Mouse (Mus musculus) c-Kit-negative CD71-positive TER-119-positive erythroid progenitor cells, embryonic 14.5 days (primary cell): ENCODE data around the gene Naxe.

Experiments used
- DNase-seq: peaks from one replicate; pipeline ENCODE4 v3.0.0-alpha.2; 2013; ENCODE audit warnings: low read depth, low spot score

The Naxe gene

GRCm38 (mm10) chr3:88057902-88058696 is at the start of gene Naxe:
Gene Naxe (minus strand): TSS chr3:88058495.
- peak; percentile 77 for DNase-seq

DNA sequence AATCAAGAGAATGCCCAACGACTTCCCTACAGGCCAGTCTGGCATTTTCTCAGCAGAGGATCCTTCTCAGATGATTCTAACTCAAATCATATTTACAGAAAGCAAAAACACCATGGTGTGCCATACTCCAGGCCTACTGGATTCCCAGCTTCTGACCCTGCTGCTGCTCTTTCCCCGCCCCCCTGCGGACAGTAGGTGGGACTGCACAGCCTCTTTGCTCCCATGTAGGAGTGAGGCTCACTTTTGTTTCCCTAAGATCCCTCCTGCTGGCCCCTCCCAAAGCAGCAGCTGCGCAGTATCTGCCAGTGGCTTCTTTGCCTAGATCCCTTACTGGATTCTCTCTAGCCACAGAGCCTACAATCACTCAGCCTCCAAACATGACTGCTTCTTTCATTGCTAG is 47.8 kb upstream of the Naxe start:
- no peak for DNase-seq

- DNase-seq, result no peak
These were observed 44.3 kb upstream of the Naxe start for GRCm38 (mm10) chr3:88102611-88103010.

DNA sequence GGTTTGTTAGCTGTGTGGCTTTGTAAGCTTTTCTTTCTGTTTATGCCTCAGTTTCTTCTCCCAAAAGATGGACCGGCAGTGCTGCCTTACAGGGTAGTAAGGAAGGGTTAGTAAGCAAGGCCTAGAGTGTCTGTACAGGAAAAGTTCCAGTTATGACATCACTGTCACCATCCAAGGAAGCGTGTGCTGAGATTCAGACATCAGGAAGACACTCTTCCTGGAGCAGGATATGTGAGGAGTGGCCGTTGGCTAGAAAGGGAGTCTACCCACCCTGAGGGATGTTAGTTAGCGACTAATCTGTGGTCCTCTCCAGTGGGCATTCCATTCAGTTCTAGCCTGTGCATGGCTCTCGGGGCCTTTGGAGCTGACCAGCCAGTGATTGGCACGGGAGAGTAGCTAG is 43.9 kb upstream of the Naxe start:
- DNase-seq, result no peak

DNA sequence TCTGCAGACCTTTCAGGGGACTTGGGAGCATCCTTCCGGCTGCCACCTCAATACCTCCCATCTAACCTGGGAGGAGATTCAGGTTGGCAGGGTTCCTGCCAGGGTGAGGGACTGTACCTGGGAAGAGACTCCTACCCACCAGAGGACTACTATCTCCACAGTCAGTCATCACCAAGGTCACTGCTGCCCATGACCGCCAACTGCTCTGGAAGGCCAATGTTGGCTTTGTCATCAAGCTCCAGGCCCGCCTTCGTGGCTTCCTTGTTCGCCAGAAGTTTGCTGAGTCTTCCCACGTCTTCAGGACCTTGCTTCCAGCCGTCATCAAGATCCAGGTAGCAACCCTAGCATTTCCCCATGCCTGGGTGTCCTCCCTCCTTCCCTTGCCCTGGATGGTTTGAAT is 43.4 kb upstream of the Naxe start:
- no peak for DNase-seq

- DNase-seq, result no peak
These were observed 42.0 kb upstream of the Naxe start for GRCm38 (mm10) chr3:88100251-88100650.

- no peak for DNase-seq
These were observed 39.4 kb upstream of the Naxe start for GRCm38 (mm10) chr3:88097666-88098065.

GRCm38 (mm10) chr3:88094126-88094525 is 35.8 kb upstream of the Naxe start:
- DNase-seq, result no peak

- DNase-seq, result no peak
These were observed 32.3 kb upstream of the Naxe start for GRCm38 (mm10) chr3:88090616-88091015.

DNA sequence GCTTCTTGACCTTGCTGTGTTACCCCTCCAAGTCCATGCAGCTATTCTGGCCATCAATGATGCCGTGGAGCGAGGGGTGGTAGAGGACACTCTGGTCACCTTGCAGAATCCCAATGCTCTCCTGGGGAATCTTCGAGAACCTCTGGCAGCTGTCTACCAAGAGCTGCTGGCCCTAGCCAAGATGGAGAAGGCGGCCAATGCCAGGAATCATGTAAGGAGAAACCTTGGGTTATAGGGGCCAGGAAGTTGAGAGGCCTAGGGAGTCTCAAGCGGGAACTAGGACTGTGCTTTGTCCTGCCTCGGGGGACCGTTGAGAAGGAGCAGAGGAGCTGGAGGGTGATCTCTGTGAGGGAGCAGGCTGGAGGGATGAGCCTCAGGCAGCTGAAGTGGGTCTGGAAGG is 31.8 kb upstream of the Naxe start:
- no peak for DNase-seq

- no peak for DNase-seq
These were observed 29.4 kb upstream of the Naxe start for GRCm38 (mm10) chr3:88087688-88088087.

DNA sequence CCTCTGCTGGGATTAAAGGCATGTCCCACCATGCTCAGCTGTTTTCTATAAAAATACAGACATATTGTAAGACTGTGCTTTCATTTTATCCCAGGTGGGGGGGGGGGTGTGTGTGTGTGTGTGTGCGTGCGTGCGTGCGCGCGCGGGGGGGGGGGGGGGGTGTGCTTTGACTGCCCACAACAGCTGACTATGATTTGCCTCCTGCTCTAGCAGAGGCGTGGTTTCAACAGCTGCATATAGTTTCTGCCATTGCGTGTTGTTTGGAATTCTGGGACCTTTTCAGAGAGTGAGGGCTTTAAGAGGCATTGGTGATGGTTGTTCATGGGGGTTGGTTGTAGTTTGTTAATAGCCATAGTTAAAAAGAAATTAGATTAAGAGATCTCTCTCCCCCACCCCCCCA is 27.2 kb upstream of the Naxe start:
- no peak for DNase-seq

- no peak for DNase-seq
These were observed 25.7 kb upstream of the Naxe start for GRCm38 (mm10) chr3:88084001-88084400.

DNA sequence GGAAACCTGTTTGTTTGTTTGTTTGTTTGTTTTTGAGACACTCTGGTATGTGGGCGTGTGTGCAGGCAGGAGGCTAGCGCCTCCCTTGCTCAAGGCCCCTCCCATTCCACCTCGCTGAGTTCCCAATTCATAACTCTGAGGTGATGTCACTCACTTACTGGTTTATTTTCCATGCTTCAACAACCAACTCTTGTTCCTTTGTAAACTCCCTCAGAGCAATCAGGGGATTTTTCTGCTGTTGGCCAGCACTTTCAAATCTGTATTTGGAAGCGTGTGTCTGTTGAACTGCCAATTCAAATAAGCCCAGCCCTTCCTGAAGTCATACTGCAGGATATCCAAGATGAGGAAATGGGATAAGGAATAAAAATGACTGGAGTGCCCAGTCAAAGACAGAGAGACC is 24.4 kb upstream of the Naxe start:
- no peak for DNase-seq

GRCm38 (mm10) chr3:88082224-88082618 is 23.9 kb upstream of the Naxe start:
- DNase-seq, result no peak

- peak; percentile 68 for DNase-seq
These were observed 23.3 kb upstream of the Naxe start, which contains the start of gene Iqgap3 for GRCm38 (mm10) chr3:88081345-88082223. Gene Iqgap3 (plus strand): TSS chr3:88081971.

GRCm38 (mm10) chr3:88078204-88078603 is 19.9 kb upstream of the Naxe start, which contains the start of gene Ttc24:
Gene Ttc24 (minus strand): TSS chr3:88078304.
- no peak for DNase-seq

DNA sequence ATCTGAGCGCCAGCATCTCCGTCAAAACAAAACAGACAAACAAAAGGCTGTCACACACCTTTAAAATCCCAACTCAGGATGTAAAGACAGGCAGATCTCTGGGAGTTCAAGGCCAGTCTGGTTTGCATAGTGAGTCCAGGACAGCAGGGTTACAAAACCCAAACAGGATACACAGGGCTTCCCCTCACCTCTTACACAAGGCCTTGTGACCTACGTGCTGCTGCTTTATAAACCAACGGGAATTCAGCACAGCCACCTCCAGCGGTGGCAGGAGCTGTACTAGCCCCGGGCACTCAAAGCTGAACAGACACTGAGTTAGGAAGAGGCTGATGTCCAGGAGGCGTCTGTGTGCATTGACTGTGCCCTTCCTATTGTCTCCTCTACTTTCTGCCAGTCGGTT is 19.1 kb upstream of the Naxe start:
- DNase-seq, result no peak

GRCm38 (mm10) chr3:88074766-88075165 is 16.5 kb upstream of the Naxe start:
- DNase-seq, result no peak

GRCm38 (mm10) chr3:88074351-88074750 is 16.1 kb upstream of the Naxe start:
- no peak for DNase-seq

GRCm38 (mm10) chr3:88073631-88074030 is 15.3 kb upstream of the Naxe start:
- no peak for DNase-seq

- DNase-seq, result peak; percentile 55
These were observed 13.5 kb upstream of the Naxe start for GRCm38 (mm10) chr3:88071783-88072182.

DNA sequence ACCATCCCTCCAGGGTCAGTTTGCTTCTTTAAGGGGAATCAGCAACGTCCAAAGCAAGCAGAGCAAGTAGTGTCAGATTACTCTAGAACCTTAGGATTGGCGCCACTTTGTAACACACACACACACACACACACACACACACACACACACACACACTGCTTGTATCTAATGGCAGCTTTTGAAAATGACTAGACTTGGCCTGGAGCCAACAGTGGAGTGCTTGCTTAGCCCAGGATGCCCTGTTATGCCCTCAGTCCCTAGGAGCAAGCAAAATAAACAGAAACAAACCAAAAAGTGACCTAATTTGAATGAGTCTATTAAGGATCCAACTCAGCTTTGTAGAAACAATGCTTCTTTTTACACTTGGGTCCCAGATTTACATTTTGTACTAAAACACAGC is 10.1 kb upstream of the Naxe start:
- no peak for DNase-seq
